Mouse (Mus musculus): ENCODE data around the gene Gm7247.
"Not testable (repeated sequence)": the region's sequence is repeated elsewhere in the genome, so short reads cannot be mapped to it uniquely, and the experiment has no call there.

The Gm7247 gene

DNA sequence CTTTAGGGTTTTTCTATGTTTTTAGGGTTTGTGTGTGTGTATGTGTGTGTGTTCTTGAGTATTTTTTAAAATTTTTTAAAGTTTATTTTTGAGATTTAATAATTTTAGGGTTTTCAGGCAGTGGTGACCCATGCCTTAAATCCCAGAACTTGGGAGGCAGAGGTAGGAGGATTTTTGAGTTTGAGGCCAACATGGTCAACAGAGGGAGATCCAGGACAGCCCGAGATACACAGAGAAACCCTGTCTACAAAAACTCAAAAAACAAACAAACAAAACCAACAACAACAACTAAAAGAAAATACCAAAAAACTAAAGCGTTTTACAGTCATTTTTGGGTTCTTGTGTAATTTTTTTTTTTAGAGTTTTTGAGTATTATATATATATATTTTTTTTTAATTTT, 134.2 kb downstream of the Gm7247 start:
- no peak for DNase-seq (ENCODE audit: low read depth, low spot score)

DNA sequence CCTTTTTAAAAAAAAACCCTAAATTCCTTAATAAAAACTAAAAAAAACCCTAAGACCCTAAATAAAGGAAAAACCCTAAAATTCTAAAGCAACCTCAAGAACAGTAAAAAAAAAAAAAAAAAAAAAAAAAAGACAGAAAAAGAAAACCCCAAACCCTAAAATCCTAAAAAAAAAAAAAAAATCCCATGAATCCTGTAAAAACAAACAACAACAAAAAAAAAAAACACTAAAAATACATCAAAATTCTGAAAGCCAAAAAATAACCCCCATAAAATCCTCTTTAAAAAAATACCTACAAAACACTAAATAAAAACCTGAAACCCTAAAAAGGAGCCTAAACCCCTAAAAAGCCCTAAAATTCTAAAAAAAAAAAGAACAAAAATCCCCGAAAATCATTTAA, 135.4 kb downstream of the Gm7247 start:
- DNase-seq (ENCODE audit: low read depth, low spot score), result no peak

DNA sequence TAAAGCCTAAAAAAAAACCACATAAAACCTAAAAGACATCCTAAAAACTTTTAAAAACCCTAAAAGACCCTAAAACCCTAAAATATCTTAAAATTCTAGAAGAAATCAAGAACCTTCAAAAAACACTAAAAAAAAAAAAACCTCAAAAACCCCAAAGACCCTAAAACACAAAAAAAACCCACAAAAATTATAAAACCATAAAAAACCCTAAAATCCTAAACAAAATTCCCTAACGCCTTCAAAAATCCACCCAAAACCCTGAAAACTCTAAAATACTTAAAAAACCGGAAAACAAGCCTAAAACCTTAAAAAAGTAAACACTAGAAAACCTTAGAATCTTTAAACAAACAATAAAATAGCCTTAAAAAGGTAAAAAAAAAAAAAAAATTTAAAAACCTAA, 136.4 kb downstream of the Gm7247 start:
- DNase-seq (ENCODE audit: low read depth, low spot score), result no peak

DNA sequence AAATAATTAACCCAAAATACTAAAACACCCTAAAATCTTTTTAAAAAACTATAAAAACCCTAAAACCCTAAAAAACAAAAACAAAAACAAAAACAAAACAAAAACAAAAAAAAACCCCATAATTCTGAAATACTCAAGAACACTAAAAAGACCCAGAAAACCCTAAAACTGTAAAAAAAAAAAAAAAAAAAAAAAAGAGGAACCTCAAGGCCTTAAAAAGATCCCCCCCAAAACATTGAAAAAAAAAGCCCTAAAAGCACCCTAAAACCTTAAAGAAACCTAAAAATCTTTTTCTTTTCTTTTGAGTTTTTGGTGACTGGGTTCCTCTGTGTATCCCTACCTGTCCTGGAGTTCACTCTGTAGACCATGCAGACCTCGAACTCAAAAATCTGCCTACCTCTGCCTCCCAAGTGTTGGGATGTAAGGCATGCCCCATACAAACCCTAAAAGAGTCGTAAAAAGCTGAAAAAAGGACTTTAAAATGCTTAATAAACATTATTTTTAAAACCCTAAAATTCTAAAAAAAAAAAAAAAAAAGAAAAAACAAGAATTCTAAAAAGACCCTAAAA, 138.2 kb downstream of the Gm7247 start:
- peak; percentile 15 for DNase-seq (ENCODE audit: low read depth, low spot score)

DNA sequence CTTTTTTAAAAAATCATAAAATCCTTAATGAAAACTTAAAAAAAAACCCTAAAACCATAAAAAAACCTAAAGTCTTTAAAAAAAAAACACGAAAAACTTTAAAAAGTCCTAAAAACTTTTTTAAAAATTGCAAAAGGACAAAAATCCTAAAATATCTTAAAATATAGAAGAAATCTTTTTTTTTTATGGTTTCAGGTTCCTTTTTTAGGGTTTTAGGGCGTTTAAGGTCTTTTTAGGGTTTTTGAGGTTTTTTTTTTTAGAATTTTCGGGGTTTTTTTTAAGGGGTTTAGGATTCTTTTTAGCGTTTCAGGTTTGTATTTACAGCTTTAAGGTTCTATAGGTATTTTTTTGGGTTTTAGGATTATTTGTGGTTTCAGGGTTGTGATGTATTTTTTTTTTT, 138.9 kb downstream of the Gm7247 start:
- no peak for DNase-seq (ENCODE audit: low read depth, low spot score)

DNA sequence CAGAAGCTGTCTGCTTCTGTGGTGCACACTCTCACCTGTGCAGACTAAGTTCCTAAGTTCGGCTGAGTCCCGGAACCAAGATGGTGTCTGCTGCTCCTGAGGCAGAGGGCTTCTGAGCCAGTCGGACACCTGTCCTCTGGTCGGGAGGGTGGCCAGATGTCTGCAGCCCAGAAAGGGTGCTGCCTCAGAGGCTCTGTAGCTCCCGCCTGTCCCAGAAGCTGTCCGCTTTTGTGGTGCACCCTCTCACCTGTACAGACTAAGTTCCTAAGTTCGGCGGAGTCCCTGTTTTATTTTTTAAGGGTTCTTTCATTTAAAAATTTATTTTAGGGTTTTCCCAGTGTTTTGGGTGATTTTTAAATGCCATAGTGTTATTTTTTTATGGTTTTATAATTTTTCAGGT, 145.9 kb downstream of the Gm7247 start:
- peak; percentile 53 for DNase-seq (ENCODE audit: low read depth, low spot score)

DNA sequence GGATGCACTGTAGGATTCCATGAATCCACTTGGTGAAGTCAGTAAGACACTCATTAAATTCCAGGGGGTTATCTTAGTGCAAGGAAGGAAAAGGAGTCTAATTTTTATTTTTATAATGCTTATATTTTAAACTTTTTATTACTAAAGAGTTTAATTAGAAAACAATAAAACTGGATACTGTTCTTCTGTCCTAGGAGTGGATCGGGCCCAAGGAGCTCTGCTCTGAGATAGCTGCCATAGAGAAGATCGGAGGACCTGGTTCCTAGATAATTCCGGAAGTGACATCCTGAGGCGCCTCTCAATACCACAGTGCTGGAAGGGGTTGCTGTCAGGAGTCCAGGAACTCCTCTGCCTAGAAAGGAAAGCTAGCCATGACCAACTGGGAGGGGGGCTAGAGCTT, 190.9 kb downstream of the Gm7247 start, which contains the start of gene Gm5622:
Gm5622 (plus strand) TSS at position 301 of the 400 bp plus-strand sequence.
- no peak for DNase-seq (ENCODE audit: low read depth, low spot score)

DNA sequence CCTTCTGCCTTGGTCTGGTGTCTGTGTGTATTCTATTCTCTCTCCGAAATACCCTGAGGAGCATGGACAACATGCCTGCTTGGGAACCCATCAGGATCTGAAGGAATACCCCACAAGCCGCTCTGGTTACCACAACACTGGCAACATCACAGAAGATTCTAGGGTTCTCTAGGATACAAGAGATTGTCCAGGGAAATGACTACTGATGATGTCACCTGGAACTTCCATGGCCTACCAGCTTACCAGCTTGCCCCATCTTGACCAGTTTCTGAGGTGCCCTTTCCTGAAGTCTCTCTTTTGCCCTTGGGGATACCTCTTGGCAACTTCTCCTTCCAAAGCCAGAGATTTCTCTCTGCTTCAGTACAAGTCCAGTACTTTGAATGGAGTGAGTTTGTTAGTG, 212.4 kb downstream of the Gm7247 start, which contains the start of gene Gm17175:
Gm17175 (minus strand) TSS at position 101 of the 400 bp plus-strand sequence.
- not testable (repeated sequence) for DNase-seq (ENCODE audit: low read depth, low spot score)

DNA sequence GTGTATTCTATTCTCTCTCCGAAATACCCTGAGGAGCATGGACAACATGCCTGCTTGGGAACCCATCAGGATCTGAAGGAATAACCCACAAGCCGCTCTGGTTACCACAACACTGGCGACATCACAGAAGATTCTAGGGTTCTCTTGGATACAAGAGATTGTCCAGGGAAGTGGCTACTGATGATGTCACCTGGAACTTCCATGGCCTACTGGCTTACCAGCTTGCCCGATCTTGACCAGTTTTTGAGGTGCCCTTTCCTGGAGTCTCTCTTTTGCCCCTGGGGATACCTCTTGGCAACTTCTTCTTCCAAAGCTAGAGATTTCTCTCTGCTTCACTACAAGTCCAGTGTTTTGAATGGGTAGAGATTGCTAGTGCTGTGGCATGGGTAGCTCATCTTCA, 230.5 kb downstream of the Gm7247 start, which contains the start of gene Gm17174:
Gm17174 (minus strand) TSS at position 101 of the 400 bp plus-strand sequence.
- DNase-seq (ENCODE audit: low read depth, low spot score), result not testable (repeated sequence)

DNA sequence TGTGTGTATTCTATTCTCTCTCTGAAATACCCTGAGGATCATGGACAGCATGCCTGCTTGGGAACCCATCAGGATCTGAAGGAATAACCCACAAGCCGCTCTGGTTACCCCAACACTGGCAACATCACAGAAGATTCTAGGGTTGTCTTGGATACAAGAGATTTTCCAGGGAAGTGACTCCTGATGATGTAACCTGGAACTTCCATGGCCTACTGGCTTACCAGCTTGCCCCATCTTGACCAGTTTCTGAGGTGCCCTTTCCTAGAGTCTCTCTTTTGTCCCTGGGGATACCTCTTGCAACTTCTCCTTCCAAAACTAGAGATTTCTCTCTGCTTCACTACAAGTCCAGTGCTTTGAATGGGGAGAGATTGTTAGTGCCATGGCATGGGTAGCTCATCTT, 249.7 kb downstream of the Gm7247 start, which contains the start of gene Gm17078:
Gm17078 (minus strand) TSS at position 101 of the 400 bp plus-strand sequence.
- DNase-seq (ENCODE audit: low read depth, low spot score), result no peak

Data from ZHBTc4 (cell line).